Mouse (Mus musculus) MEL (cell line): ENCODE results near the gene Hrct1. TPM values are rescaled to one million over a fixed set of nuclear protein-coding genes. Genes with fewer than 3 reads are reported as not detected.

ENCODE experiments used
- DNase-seq: peaks from one replicate; pipeline ENCODE4 v3.0.0; 2011; ENCODE audit warnings: low read depth, low spot score
- H3K27ac ChIP-seq: 2 replicates; pipeline ENCODE4 v1.5.1; 2012; ENCODE audit warnings: low read depth, mild to moderate bottlenecking, control low read depth, low read length, moderate library complexity; ENCODE audit not compliant: control insufficient read depth
- H3K27me3 ChIP-seq, 2 experiments: fragments of 150-350 bp in 1 of 2; sonication (generic) in 1 of 2; 2 replicates each; pipeline ENCODE4 v1.6.1; 2012; ENCODE audit warnings: low read length in 2 of 2, mild to moderate bottlenecking in 2 of 2, improper control_type of control experiment in 1 of 2, moderate library complexity in 1 of 2; ENCODE audit not compliant: insufficient read depth in 2 of 2, control insufficient read depth in 1 of 2
- H3K36me3 ChIP-seq, 2 experiments: 2 replicates each; pipeline ENCODE4 v1.6.1; 2012 to 2014; ENCODE audit warnings: low read length in 2 of 2, improper control_type of control experiment in 1 of 2, inconsistent platforms in 1 of 2, mild to moderate bottlenecking in 1 of 2; ENCODE audit not compliant: insufficient read depth in 2 of 2, control insufficient read depth in 1 of 2
- H3K4me1 ChIP-seq, 2 experiments: fragments of 150-350 bp in 1 of 2; sonication (generic) in 1 of 2; 2 replicates each; pipeline ENCODE4 v1.6.1; 2012; ENCODE audit warnings: low read length in 2 of 2, improper control_type of control experiment in 1 of 2, mild to moderate bottlenecking in 1 of 2; ENCODE audit not compliant: insufficient read depth in 2 of 2, control insufficient read depth in 1 of 2
- H3K4me3 ChIP-seq, 2 experiments: fragments of 150-350 bp in 1 of 2; sonication (generic) in 1 of 2; 2 replicates each; pipeline ENCODE4 v1.5.1; 2012; ENCODE audit warnings: low read depth in 2 of 2, low read length in 2 of 2, mild to moderate bottlenecking in 2 of 2, moderate library complexity in 2 of 2, control low read depth in 1 of 2, improper control_type of control experiment in 1 of 2; ENCODE audit not compliant: control insufficient read depth in 1 of 2, insufficient read depth in 1 of 2
- H3K79me2 ChIP-seq: 2 replicates; pipeline ENCODE4 v1.6.1; 2012; ENCODE audit warnings: mild to moderate bottlenecking, low read length, moderate library complexity; ENCODE audit not compliant: control insufficient read depth, poor library complexity, insufficient read depth
- H3K9ac ChIP-seq: 2 replicates; pipeline ENCODE4 v1.6.1; 2012; ENCODE audit warnings: low read depth, mild to moderate bottlenecking, control low read depth, low read length, moderate library complexity; ENCODE audit not compliant: control insufficient read depth, poor library complexity, severe bottlenecking
- H3K9me3 ChIP-seq: fragments of 150-350 bp; sonication (generic); replicated peaks from 2 replicates; pipeline ENCODE4 v1.6.1; 2012; ENCODE audit warnings: mild to moderate bottlenecking, low read length, improper control_type of control experiment, moderate library complexity; ENCODE audit not compliant: insufficient read depth
- BHLHE40 ChIP-seq: IDR thresholded peaks from 2 replicates; pipeline ENCODE4 v1.6.1; 2012; ENCODE audit warnings: low read depth, mild to moderate bottlenecking, inconsistent platforms, low read length, improper control_type of control experiment, borderline replicate concordance
- CHD1 ChIP-seq: IDR thresholded peaks from 2 replicates; pipeline ENCODE4 v1.6.1; 2012; ENCODE audit warnings: low read depth, mild to moderate bottlenecking, inconsistent platforms, low read length, improper control_type of control experiment
- CHD2 ChIP-seq: IDR thresholded peaks from 2 replicates; pipeline ENCODE4 v1.6.1; 2011; ENCODE audit warnings: low read length, improper control_type of control experiment
- CTCF ChIP-seq, 3 experiments: IDR thresholded peaks in 2 of 3; conservative IDR thresholded peaks in 1 of 3; 2 replicates each; pipeline ENCODE4 v1.5.1; 2011 to 2012; ENCODE audit warnings: low read length in 3 of 3, low read depth in 2 of 3, mild to moderate bottlenecking in 2 of 3, improper control_type of control experiment in 1 of 3, inconsistent platforms in 1 of 3, mixed read lengths in 1 of 3, moderate library complexity in 1 of 3; ENCODE audit not compliant: control insufficient read depth in 1 of 3, insufficient read depth in 1 of 3, poor library complexity in 1 of 3, severe bottlenecking in 1 of 3
- E2F4 ChIP-seq: IDR thresholded peaks from 2 replicates; pipeline ENCODE4 v1.6.1; 2011; ENCODE audit warnings: low read depth, low read length, improper control_type of control experiment, borderline replicate concordance
- ELF1 ChIP-seq: IDR thresholded peaks from 2 replicates; pipeline ENCODE4 v1.6.1; 2014; ENCODE audit warnings: low read depth, mild to moderate bottlenecking, inconsistent platforms, low read length, improper control_type of control experiment, moderate library complexity
- GABPA ChIP-seq: IDR thresholded peaks from 2 replicates; pipeline ENCODE4 v1.6.1; 2012; ENCODE audit warnings: low read depth, mild to moderate bottlenecking, inconsistent platforms, low read length, improper control_type of control experiment, moderate library complexity
- HCFC1 ChIP-seq: IDR thresholded peaks from 2 replicates; pipeline ENCODE4 v1.6.1; 2012; ENCODE audit warnings: low read depth, mild to moderate bottlenecking, inconsistent platforms, low read length, improper control_type of control experiment, moderate library complexity
- JUND ChIP-seq: IDR thresholded peaks from 2 replicates; pipeline ENCODE4 v1.6.1; 2011; ENCODE audit warnings: low read depth, mild to moderate bottlenecking, improper control_type of control experiment, low read length
- KAT2A ChIP-seq: conservative IDR thresholded peaks from 2 replicates; pipeline ENCODE4 v1.6.1; 2012; ENCODE audit warnings: low read depth, low read length, improper control_type of control experiment, inconsistent platforms
- MAX ChIP-seq: IDR thresholded peaks from 2 replicates; pipeline ENCODE4 v1.6.1; 2011; ENCODE audit warnings: low read length, improper control_type of control experiment
- MAZ ChIP-seq: IDR thresholded peaks from 2 replicates; pipeline ENCODE4 v1.6.1; 2012; ENCODE audit warnings: low read depth, mild to moderate bottlenecking, inconsistent platforms, low read length, improper control_type of control experiment
- MEF2A ChIP-seq: IDR thresholded peaks from 2 replicates; pipeline ENCODE4 v1.6.1; 2014; ENCODE audit warnings: low read depth, mild to moderate bottlenecking, inconsistent platforms, low read length, improper control_type of control experiment; ENCODE audit not compliant: poor library complexity, insufficient replicate concordance, severe bottlenecking; ENCODE audit errors: extremely low read depth
- MXI1 ChIP-seq: IDR thresholded peaks from 2 replicates; pipeline ENCODE4 v1.6.1; 2011; ENCODE audit warnings: mild to moderate bottlenecking, low read depth, low read length, improper control_type of control experiment
- MYB ChIP-seq: IDR thresholded peaks from 2 replicates; pipeline ENCODE4 v1.6.1; 2011; ENCODE audit warnings: mild to moderate bottlenecking, low read depth, low read length, improper control_type of control experiment
- POLR2A ChIP-seq, 2 experiments: IDR thresholded peaks; 2 replicates each; pipeline ENCODE4 v1.6.1; 2011 to 2012; ENCODE audit warnings: low read length in 2 of 2, mild to moderate bottlenecking in 2 of 2, control low read depth in 1 of 2, improper control_type of control experiment in 1 of 2, low read depth in 1 of 2, moderate library complexity in 1 of 2; ENCODE audit not compliant: control insufficient read depth in 1 of 2, insufficient read depth in 1 of 2, poor library complexity in 1 of 2
- POLR2AphosphoS5 ChIP-seq: IDR thresholded peaks from 2 replicates; pipeline ENCODE4 v1.6.1; 2012; ENCODE audit warnings: low read depth, borderline replicate concordance, mild to moderate bottlenecking, inconsistent platforms, low read length, moderate library complexity, mixed read lengths
- RAD21 ChIP-seq: IDR thresholded peaks from 2 replicates; pipeline ENCODE4 v1.6.1; 2011; ENCODE audit warnings: mild to moderate bottlenecking, low read depth, low read length, improper control_type of control experiment
- RCOR1 ChIP-seq: IDR thresholded peaks from 2 replicates; pipeline ENCODE4 v1.6.1; 2012; ENCODE audit warnings: low read depth, mild to moderate bottlenecking, inconsistent platforms, low read length, improper control_type of control experiment
- USF1 ChIP-seq: IDR thresholded peaks from 2 replicates; pipeline ENCODE4 v1.6.1; 2014; ENCODE audit warnings: low read depth, mild to moderate bottlenecking, inconsistent platforms, low read length, improper control_type of control experiment, moderate library complexity
- USF2 ChIP-seq, 2 experiments: IDR thresholded peaks; 2 replicates each; pipeline ENCODE4 v1.6.1; 2011 to 2012; ENCODE audit warnings: improper control_type of control experiment in 2 of 2, low read length in 2 of 2, borderline replicate concordance in 1 of 2, inconsistent platforms in 1 of 2, low read depth in 1 of 2, mild to moderate bottlenecking in 1 of 2; ENCODE audit not compliant: insufficient read depth in 1 of 2
- polyA plus RNA-seq, 2 experiments: library from polyadenylated mRNA; stranded (reverse) in 1 of 2; unstranded in 1 of 2; fragments of >175 nt in 1 of 2; fragments of >200 nt in 1 of 2; gene quantifications; 2 replicates each; pipeline versions ENCODE4 v1.2.1 to v1.2.4; 2012; ENCODE audit warnings: low replicate concordance in 2 of 2, low read depth in 1 of 2; ENCODE audit not compliant: insufficient read length in 2 of 2, insufficient read depth in 1 of 2, missing spikeins in 1 of 2
- total RNA-seq: library from RNA; depleted of rRNA; stranded (reverse); fragments of 300-350 nt; gene quantifications from 2 replicates; pipeline ENCODE4 v1.2.3, GENCODE M21; 2012

Gene Hrct1
- total and polyA plus RNA-seq, 3 experiments = not detected

DNA sequence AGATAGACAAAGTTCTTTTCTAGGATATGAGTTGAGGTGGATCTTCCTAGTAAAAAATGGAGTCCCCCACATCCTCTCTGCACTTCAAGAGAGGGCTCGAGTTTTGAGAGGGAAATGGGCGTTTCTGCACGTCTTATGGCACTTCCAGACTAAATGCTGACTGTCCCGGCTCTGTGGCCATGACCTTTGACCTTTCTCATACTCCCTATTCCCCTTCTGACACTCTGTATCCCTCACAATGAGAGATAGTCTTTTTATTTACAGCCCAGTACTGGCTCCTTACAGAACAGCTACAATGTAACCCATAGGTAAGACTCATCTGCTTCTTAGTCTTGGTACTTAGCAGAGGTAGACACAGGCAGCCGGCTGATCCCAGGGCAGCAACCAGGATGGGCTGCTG, 14.5 kb downstream of the Hrct1 start:
- H3K79me2 ChIP-seq = no peaks in the 10 kb centered on the region
- H3K4me3 ChIP-seq = no peak overlapping the region
- H3K4me1 ChIP-seq = no peaks in the 10 kb centered on the region
- peaks cover 8 to 20% of the 10 kb centered on the region in 2 experiments for H3K27me3 ChIP-seq
- H3K9me3 ChIP-seq = no peaks in the 10 kb centered on the region
- no peak overlapping the region for H3K27ac ChIP-seq
- H3K9ac ChIP-seq = no peak overlapping the region
- H3K36me3 ChIP-seq = no peaks in the 10 kb centered on the region
- no peak for DNase-seq
- TF ChIP-seq KAT2A = no peak
- TF ChIP-seq MYB = no peak
- no peak for TF ChIP-seq RAD21
- TF ChIP-seq ELF1 = no peak
- TF ChIP-seq POLR2AphosphoS5 = no peak
- no peak for TF ChIP-seq USF2 (IDR thresholded peaks at IDR 0.05; ENCODE audit: borderline replicate concordance in 1 of 2, insufficient read depth in 1 of 2, low read depth in 1 of 2, low read length in 2 of 2)
- no peak for TF ChIP-seq BHLHE40
- TF ChIP-seq USF1 = no peak
- TF ChIP-seq MAX = no peak
- no peak for TF ChIP-seq RCOR1
- no peak for TF ChIP-seq CHD2
- no peak for TF ChIP-seq E2F4
- no peak for TF ChIP-seq HCFC1
- no peak for TF ChIP-seq CHD1
- TF ChIP-seq MAZ = no peak
- no peak for TF ChIP-seq MEF2A
- TF ChIP-seq MXI1 = no peak
- TF ChIP-seq, all 39 proteins: peak for 0

DNA sequence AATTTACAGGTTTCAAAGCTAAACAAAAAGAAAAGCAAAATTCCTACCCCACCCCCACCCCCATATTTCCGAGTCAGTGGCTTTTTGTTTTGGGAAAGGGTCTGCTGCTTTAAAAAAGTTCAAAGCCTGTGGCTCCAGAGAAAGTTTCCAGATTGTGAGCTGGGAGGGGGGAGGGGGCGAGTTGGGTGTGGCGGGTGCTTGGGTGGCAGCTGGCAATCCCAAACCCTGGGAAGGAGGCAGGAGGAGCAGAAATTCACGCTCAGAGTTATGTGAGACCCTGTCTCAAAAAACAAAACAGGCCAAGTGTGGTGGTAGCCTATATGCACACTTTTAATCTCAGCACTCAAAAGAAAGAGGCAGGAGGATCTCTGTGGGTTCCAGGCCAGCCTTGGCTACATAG, 15.6 kb downstream of the Hrct1 start:
- H3K9ac ChIP-seq = no peak overlapping the region
- H3K27me3 ChIP-seq = peaks cover 8 to 23% of the 10 kb centered on the region in 2 experiments
- no peaks in the 10 kb centered on the region for H3K4me1 ChIP-seq
- no peaks in the 10 kb centered on the region for H3K9me3 ChIP-seq
- H3K79me2 ChIP-seq = no peaks in the 10 kb centered on the region
- H3K4me3 ChIP-seq = no peak overlapping the region
- no peak for DNase-seq
- H3K36me3 ChIP-seq = no peaks in the 10 kb centered on the region
- no peak overlapping the region for H3K27ac ChIP-seq
- TF ChIP-seq JUND (no peak), ELF1 (no peak), USF1 (no peak), GABPA (no peak), CTCF (IDR thresholded peaks at IDR 0.05 in 2 of 3, conservative IDR thresholded peaks at IDR 0.05 in 1 of 3; ENCODE audit: control insufficient read depth in 1 of 3, insufficient read depth in 1 of 3, low read depth in 2 of 3, low read length in 3 of 3, poor library complexity in 1 of 3, severe bottlenecking in 1 of 3) (no peak), POLR2A (IDR thresholded peaks at IDR 0.05; ENCODE audit: control insufficient read depth in 1 of 2, insufficient read depth in 1 of 2, low read depth in 1 of 2, low read length in 2 of 2, poor library complexity in 1 of 2) (no peak)
- TF ChIP-seq, all 39 proteins: peak for 0
